Mouse (Mus musculus) lung, postnatal 36 days (tissue): ENCODE data around the gene Cat.

Experiments
- DNase-seq: peaks from one replicate; pipeline ENCODE4 v3.0.0; 2022; ENCODE audit warnings: mixed read lengths

Gene Cat

GRCm38 (mm10) chr2:103476657-103477056 is 8.3 kb downstream of the Cat start:
- no peak for DNase-seq

GRCm38 (mm10) chr2:103476180-103476579 is 8.8 kb downstream of the Cat start:
- no peak for DNase-seq

- no peak for DNase-seq
These were observed 11.6 kb downstream of the Cat start for GRCm38 (mm10) chr2:103473362-103473761.

GRCm38 (mm10) chr2:103466984-103467588 is 17.9 kb downstream of the Cat start:
- peak; percentile 84 for DNase-seq

GRCm38 (mm10) chr2:103466272-103466671 is 18.7 kb downstream of the Cat start:
- no peak for DNase-seq

GRCm38 (mm10) chr2:103465429-103465828 is 19.5 kb downstream of the Cat start:
- DNase-seq = no peak

GRCm38 (mm10) chr2:103464524-103464923 is 20.4 kb downstream of the Cat start:
- DNase-seq = no peak

GRCm38 (mm10) chr2:103462746-103463145 is 22.2 kb downstream of the Cat start:
- no peak for DNase-seq

- no peak for DNase-seq
These were observed 23.2 kb downstream of the Cat start for GRCm38 (mm10) chr2:103461743-103462142.

- peak; percentile 65 for DNase-seq
These were observed 23.8 kb downstream of the Cat start for GRCm38 (mm10) chr2:103461210-103461609.

- DNase-seq = no peak
These were observed 25.9 kb downstream of the Cat start for GRCm38 (mm10) chr2:103459069-103459468.

GRCm38 (mm10) chr2:103457628-103458027 is 27.3 kb downstream of the Cat start:
- DNase-seq = no peak

GRCm38 (mm10) chr2:103457048-103457447 is 27.9 kb downstream of the Cat start:
- DNase-seq = no peak

GRCm38 (mm10) chr2:103456646-103457045 is 28.3 kb downstream of the Cat start:
- peak; percentile 90 for DNase-seq

- no peak for DNase-seq
These were observed 29.2 kb downstream of the Cat start for GRCm38 (mm10) chr2:103455748-103456147.

GRCm38 (mm10) chr2:103452550-103452949 is 32.4 kb downstream of the Cat start:
- DNase-seq = no peak

GRCm38 (mm10) chr2:103450267-103450666 is 34.7 kb downstream of the Cat start:
- no peak for DNase-seq

- DNase-seq = no peak
These were observed 35.1 kb downstream of the Cat start for GRCm38 (mm10) chr2:103449813-103450212.

GRCm38 (mm10) chr2:103448947-103449560 is 35.9 kb downstream of the Cat start:
- DNase-seq = no peak

GRCm38 (mm10) chr2:103446326-103446725 is 38.6 kb downstream of the Cat start:
- DNase-seq = no peak

- DNase-seq = peak; percentile 86
These were observed 39.2 kb downstream of the Cat start for GRCm38 (mm10) chr2:103445776-103446175.

GRCm38 (mm10) chr2:103439710-103440109 is 45.2 kb downstream of the Cat start:
- peak; percentile 91 for DNase-seq

GRCm38 (mm10) chr2:103439071-103439622 is 45.8 kb downstream of the Cat start:
- no peak for DNase-seq

GRCm38 (mm10) chr2:103436534-103436933 is 48.4 kb downstream of the Cat start:
- DNase-seq = no peak

GRCm38 (mm10) chr2:103435110-103435509 is 49.9 kb downstream of the Cat start:
- peak; percentile 84 for DNase-seq
